Mouse (Mus musculus) heart, embryonic 12.5 days (tissue): ENCODE results near the gene Hist1h2ah. TPM values are rescaled to one million over a fixed set of nuclear protein-coding genes. Genes with fewer than 3 reads are reported as not detected.
"Not testable (repeated sequence)": the region's sequence is repeated elsewhere in the genome, so short reads cannot be mapped to it uniquely, and the experiment has no call there.

ENCODE experiments used
- ATAC-seq: fragments of 200-750 bp; cut with Nextera tagmentation; 2 replicates; pipeline ENCODE4 v1.8.0; 2017; ENCODE audit warnings: moderate TSS enrichment, moderate library complexity; ENCODE audit not compliant: insufficient number of reproducible peaks, low FRiP score
- H3K27ac ChIP-seq: fragments of 300-500 bp; sonication (generic); 2 replicates; pipeline ENCODE4 v1.5.1; 2016; ENCODE audit warnings: mild to moderate bottlenecking, moderate library complexity; ENCODE audit not compliant: poor library complexity, severe bottlenecking
- H3K27me3 ChIP-seq: fragments of 300-500 bp; sonication (generic); replicated peaks from 2 replicates; pipeline ENCODE4 v1.6.1; 2016; ENCODE audit warnings: mild to moderate bottlenecking, moderate library complexity
- H3K36me3 ChIP-seq: fragments of 300-500 bp; sonication (generic); 2 replicates; pipeline ENCODE4 v1.6.1; 2016; ENCODE audit warnings: mild to moderate bottlenecking, moderate library complexity
- H3K4me1 ChIP-seq: fragments of 300-500 bp; sonication (generic); replicated peaks from 2 replicates; pipeline ENCODE4 v1.6.1; 2016; ENCODE audit warnings: mild to moderate bottlenecking
- H3K4me2 ChIP-seq: fragments of 300-500 bp; sonication (generic); 2 replicates; pipeline ENCODE4 v1.6.1; 2016; ENCODE audit warnings: mild to moderate bottlenecking, moderate library complexity
- H3K4me3 ChIP-seq: fragments of 300-500 bp; sonication (generic); 2 replicates; pipeline ENCODE4 v1.5.1; 2016; ENCODE audit warnings: mild to moderate bottlenecking
- H3K9ac ChIP-seq: fragments of 300-500 bp; sonication (generic); 2 replicates; pipeline ENCODE4 v1.6.1; 2016; ENCODE audit warnings: mild to moderate bottlenecking, moderate library complexity
- H3K9me3 ChIP-seq: fragments of 300-500 bp; sonication (generic); replicated peaks from 2 replicates; pipeline ENCODE4 v1.6.1; 2016; ENCODE audit warnings: mild to moderate bottlenecking, moderate library complexity
- WGBS: fragments of 180-500 bp; shearing (Covaris S2); methylation state at CpG from one replicate; pipeline ENCODE4 v1.1.7; 2016; 5-methylcytosine and 5-hydroxymethylcytosine counted together
- polyA plus RNA-seq: library from polyadenylated mRNA; unstranded; fragments of >200 nt; fragmentation: Nextera tagmentation; extraction: Ambion mirVana; gene quantifications from 2 replicates; pipeline ENCODE4 v1.2.1, GENCODE M21; 2016

Gene Hist1h2ah
- 3.7 and 5.0 TPM in 2 replicates for polyA plus RNA-seq

DNA sequence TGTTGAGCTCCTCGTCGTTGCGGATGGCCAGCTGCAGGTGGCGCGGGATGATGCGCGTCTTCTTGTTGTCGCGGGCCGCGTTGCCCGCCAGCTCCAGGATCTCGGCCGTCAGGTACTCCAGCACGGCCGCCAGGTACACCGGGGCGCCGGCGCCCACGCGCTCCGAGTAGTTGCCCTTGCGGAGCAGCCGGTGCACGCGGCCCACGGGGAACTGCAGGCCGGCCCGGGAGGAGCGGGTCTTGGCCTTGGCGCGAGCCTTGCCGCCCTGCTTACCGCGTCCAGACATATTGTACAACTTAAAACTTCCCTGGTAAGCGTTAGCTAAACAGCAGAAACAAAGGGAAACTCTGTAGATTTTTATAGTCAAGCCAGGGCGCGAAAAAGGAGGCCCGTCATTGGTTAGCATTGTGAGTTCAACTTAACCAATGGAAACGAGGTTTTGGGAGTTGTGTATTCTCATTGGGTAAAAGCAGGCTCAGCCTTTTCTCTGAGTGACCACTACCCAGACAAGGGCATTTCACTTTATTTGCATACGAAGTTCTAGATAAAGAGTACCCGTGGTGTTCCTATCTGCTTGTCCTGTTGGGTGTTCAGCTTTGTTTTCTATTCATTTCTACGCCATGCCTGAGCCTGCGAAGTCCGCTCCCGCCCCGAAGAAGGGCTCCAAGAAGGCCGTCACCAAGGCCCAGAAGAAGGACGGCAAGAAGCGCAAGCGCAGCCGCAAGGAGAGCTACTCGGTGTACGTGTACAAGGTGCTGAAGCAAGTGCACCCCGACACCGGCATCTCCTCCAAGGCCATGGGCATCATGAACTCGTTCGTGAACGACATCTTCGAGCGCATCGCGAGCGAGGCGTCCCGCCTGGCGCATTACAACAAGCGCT lies at the start of gene Hist1h2ah, which contains the start of gene Hist1h2bk:
Gene Hist1h2ah (minus strand): TSS at position 302 of the 882 bp plus-strand sequence.
Gene Hist1h2bk (plus strand): TSS at position 604 of the 882 bp plus-strand sequence.
- WGBS = under 1% methylated on average over 29 of the region's 69 CpGs
- Histone ChIP-seq H3K9ac (peak within 1 kb of the TSS; percentile 76), H3K4me2 (peak within 1 kb of the TSS; percentile 70), H3K4me3 (peak within 1 kb of the TSS; percentile 50), H3K4me1 (peaks cover 23% of the 10 kb centered on the region), H3K27ac (peak within 1 kb of the TSS; percentile 78)
- not testable (repeated sequence) for H3K36me3 ChIP-seq, H3K9me3 ChIP-seq, H3K27me3 ChIP-seq
- peak; percentile 96 for ATAC-seq

DNA sequence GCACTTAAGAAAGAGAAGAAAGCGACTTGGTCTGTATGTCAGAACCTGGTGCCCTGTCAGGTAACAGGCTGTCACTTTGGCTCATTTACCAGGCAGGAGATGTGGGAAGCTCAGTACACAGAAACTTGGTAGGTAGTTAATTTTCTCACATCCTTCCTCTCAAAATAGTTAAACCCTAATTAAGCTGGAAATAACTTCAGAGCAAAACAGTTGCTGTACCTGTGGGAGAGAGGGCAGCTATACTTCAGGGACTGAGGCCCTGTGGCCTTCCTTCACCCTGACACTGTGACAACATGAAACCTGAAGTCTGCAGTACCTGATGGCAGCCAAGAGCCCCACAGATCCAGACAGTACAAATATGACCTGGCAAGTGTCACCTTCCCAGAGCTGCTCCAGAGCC lies 48.8 kb upstream of the Hist1h2ah start, which contains the start of gene Vmn1r188:
Gene Vmn1r188 (plus strand): TSS at position 301 of the 400 bp plus-strand sequence.
- H3K4me2 ChIP-seq, H3K27me3 ChIP-seq, H3K9me3 ChIP-seq, H3K27ac ChIP-seq, H3K9ac ChIP-seq, H3K4me1 ChIP-seq, H3K4me3 ChIP-seq, H3K36me3 ChIP-seq, ATAC-seq: not testable (repeated sequence)
- WGBS = 69% methylated on average over 1 of the region's 1 CpGs

DNA sequence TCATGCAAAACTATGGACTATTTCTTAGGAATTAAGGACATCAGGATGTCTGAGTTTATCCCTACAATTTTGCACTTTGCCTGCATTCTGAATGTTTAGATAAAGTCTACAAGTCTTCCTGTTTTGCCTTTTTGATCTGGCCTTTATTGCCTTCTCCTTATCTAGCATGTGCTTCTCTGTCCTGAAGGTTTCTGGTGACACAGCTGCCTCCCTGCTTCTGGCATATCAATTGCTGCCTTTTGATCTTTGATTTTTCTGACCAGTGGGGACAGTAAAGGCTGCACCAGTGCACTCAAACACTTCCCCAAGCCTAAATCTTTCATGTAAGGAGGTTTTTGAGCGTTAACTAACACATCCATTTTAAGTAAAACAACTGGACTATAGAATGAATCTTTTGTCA lies 28.1 kb upstream of the Hist1h2ah start:
- Histone ChIP-seq H3K36me3 (no peaks in the 10 kb centered on the region), H3K9ac (no peak overlapping the region), H3K27ac (no peak overlapping the region), H3K9me3 (no peaks in the 10 kb centered on the region; the same call in 1 of the 2 replicates), H3K27me3 (no peaks in the 10 kb centered on the region), H3K4me1 (no peaks in the 10 kb centered on the region), H3K4me2 (no peak overlapping the region), H3K4me3 (no peak overlapping the region)
- WGBS = 44% methylated on average over 1 of the region's 1 CpGs
- no peak for ATAC-seq

DNA sequence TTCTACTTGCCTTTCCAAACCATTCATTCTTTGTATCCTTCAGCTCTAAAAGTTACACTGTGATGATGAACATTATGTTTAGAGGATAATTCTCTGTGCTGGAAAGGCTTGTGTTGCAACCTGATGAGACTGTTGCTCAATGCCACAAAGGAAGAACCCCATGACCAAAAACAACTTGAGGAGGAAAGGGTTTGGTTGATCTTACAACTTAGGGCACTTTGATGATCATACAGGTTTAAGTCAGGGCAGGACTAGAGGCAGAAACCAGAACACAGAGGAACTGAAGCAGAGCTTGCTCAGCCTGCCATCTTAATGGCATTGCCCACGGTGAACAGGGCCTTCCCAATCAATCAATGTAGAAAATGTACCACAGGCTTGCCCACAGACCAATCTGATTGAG lies 26.1 kb upstream of the Hist1h2ah start:
- Histone ChIP-seq H3K4me3 (no peak overlapping the region), H3K9me3 (no peaks in the 10 kb centered on the region; the same call in 1 of the 2 replicates), H3K27me3 (no peaks in the 10 kb centered on the region), H3K36me3 (no peaks in the 10 kb centered on the region), H3K9ac (no peak overlapping the region), H3K4me2 (no peak overlapping the region), H3K4me1 (no peaks in the 10 kb centered on the region), H3K27ac (no peak overlapping the region)
- WGBS = 64% methylated on average over 1 of the region's 1 CpGs
- ATAC-seq = no peak

DNA sequence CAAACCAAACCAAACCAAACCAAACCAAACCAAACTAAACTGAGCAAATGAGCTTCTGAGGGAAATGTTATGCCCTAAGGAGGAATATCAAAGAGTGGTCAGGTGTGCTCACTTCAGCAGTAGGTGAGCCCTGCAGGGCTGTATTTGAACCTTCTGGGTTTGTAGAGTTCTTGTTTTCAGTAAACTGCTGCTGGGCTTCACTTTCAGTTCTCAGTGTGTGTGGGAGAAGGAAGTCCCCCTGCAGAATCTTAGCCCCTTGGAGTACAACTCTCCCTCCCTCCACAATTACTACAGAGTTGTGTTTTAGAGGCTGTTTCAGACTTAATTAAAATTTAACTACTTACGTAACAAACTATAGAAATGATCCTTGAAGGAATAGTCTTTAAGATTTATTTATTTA lies 18.4 kb upstream of the Hist1h2ah start:
- no peaks in the 10 kb centered on the region for H3K36me3 ChIP-seq
- 89% methylated on average over 1 of the region's 1 CpGs for WGBS
- H3K4me2 ChIP-seq = no peak overlapping the region
- no peaks in the 10 kb centered on the region for H3K9me3 ChIP-seq
- 0 out of 2 replicates have a peak, but pooled peaks cover 3% of the 10 kb centered on the region for H3K4me1 ChIP-seq
- H3K4me3 ChIP-seq = no peak overlapping the region
- H3K27ac ChIP-seq = no peak overlapping the region
- H3K9ac ChIP-seq = no peak overlapping the region
- ATAC-seq = no peak
- no peaks in the 10 kb centered on the region for H3K27me3 ChIP-seq

DNA sequence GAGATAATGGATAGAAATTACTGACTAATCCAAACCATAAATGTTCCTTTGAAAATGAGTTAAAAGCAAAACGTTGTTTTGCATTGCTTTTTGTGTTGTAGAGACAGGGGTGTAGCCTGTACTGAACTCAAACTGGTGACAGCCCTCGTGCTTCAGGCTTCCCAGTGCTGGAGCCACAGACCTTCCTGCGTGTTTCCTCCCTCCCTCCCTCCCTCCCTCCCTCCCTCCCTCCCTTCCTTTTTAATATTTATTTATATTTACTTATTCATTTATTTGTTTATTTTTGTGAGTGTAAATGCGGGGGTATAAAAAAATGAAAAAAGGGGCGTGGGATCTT lies 16.1 kb upstream of the Hist1h2ah start:
- Histone ChIP-seq H3K27ac (no peak overlapping the region), H3K4me3 (peak overlapping the region; percentile 62), H3K4me1 (0 out of 2 replicates have a peak, but pooled peaks cover 3% of the 10 kb centered on the region), H3K9ac (peak overlapping the region; percentile 66), H3K9me3 (no peaks in the 10 kb centered on the region), H3K36me3 (no peaks in the 10 kb centered on the region), H3K27me3 (no peaks in the 10 kb centered on the region), H3K4me2 (peak overlapping the region; percentile 76)
- WGBS = 8% methylated on average over 5 of the region's 5 CpGs
- no peak for ATAC-seq

DNA sequence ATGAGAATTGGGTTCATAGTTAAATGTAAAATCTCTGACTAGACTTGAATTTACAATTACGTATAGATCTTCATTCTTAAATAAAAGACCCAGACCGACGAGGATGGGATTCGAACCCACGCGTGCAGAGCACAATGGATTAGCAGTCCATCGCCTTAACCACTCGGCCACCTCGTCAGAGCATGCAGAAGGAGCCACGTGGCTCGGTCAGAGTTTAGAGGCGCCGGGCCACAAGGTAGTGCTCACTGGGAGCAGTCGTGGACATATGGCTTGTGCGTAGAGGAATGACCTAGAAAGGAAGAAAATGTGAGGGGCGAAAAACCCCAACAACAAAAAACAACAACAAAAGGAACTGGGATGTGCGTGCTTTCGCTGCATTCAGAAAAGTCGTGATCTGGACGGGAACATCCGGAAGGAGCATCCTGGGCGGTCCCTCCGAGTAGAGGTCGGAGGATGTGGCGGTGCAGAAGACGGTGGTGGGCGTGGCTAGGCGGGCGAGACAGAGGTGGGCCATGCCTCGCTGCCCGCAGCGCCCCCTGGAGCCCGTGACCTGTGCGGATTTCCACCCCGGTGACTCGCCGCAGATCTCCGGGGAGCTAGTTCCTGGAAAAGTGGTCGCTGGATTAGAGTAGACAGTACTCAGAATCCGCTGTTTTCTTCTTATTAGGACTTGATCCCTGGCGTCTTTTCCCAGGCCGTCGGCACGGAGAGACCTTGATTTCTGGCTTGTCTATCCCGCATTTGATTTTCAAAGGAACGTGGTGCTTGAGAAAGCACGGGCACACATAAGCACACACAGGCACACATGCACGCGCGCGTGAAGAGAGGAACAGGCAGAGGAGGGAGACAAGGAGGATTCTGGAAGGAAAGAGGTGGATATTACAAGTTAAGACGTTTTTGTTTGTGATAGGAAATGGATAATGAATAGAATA lies 15.5 kb upstream of the Hist1h2ah start:
- H3K4me3 ChIP-seq = peak overlapping the region; percentile 62
- H3K9me3 ChIP-seq = no peaks in the 10 kb centered on the region
- H3K36me3 ChIP-seq = no peaks in the 10 kb centered on the region
- H3K4me1 ChIP-seq = 0 out of 2 replicates have a peak, but pooled peaks cover 3% of the 10 kb centered on the region
- peak; percentile 94 for ATAC-seq
- H3K9ac ChIP-seq = peak overlapping the region; percentile 66
- under 1% methylated on average over 52 of the region's 52 CpGs for whole genome bisulfite sequencing
- H3K27me3 ChIP-seq = no peaks in the 10 kb centered on the region
- peak overlapping the region; percentile 80 for H3K27ac ChIP-seq
- peak overlapping the region; percentile 76 for H3K4me2 ChIP-seq

DNA sequence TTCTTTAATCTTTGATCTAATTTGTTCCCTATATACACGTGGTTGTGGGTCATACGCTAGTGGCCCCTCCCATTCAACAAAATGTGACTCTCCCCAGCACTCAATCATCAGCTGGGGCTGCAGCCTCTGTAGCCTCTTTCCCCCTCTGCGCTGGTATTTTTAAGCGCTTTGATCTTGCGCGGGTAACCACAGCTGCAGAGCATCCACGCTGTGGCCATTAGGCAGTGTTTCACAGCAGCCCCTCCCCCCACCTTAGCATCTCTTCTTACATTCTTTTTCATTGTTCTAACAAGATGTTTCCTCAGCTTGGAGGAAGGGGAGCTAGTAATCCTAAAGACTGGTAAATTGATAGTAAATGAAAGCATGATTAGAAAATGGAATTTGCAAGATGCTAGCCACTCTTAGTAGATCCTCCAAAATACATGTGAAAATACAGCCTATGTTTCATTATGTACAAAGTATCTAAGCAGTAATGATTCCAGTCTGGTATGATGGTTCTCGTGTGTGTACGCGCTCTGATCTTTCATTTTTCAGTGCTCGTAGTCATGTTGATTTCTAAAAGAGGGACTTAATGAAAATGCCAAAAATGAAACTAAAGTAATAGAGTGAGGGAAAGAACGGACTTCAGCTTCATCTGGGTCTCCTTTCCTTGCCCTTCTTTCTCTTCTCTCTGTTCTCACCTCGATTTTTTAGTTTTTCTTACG lies 14.5 kb upstream of the Hist1h2ah start:
- WGBS = 2% methylated on average over 14 of the region's 14 CpGs
- H3K4me3 ChIP-seq = peak overlapping the region; percentile 62
- H3K36me3 ChIP-seq = no peaks in the 10 kb centered on the region
- no peaks in the 10 kb centered on the region for H3K9me3 ChIP-seq
- H3K4me1 ChIP-seq = 0 out of 2 replicates have a peak, but pooled peaks cover 3% of the 10 kb centered on the region
- peak overlapping the region; percentile 76 for H3K4me2 ChIP-seq
- 0 out of 2 replicates have a peak overlapping the region, but pooled peaks have one; percentile 39 for H3K9ac ChIP-seq
- H3K27ac ChIP-seq = no peak overlapping the region
- ATAC-seq = no peak
- no peaks in the 10 kb centered on the region for H3K27me3 ChIP-seq

DNA sequence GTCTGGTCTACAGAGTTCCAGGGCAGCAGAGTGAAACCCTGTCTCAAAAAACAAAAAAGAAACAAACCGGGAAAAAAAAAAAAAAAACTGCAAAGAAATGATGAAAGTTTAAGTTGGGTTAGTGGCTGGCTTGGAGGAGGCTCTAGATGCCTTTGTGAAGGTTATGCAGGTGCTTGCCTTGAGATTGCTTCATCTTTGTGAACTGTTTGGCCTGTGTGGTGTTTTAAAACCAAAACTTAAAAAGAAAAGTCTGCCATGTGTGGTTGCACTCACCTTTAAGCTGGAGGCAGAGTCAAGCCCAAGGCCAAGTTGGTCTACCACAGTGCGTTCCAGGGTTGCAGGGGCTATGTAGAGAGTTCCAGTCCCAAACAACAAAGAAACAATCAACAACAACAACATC lies 13.7 kb upstream of the Hist1h2ah start:
- Histone ChIP-seq H3K36me3 (no peaks in the 10 kb centered on the region), H3K27me3 (no peaks in the 10 kb centered on the region), H3K4me2 (no peak overlapping the region), H3K9ac (no peak overlapping the region), H3K9me3 (no peaks in the 10 kb centered on the region), H3K4me3 (no peak overlapping the region), H3K4me1 (0 out of 2 replicates have a peak, but pooled peaks cover 3% of the 10 kb centered on the region), H3K27ac (no peak overlapping the region)
- ATAC-seq = no peak
- WGBS = 79% methylated on average over 2 of the region's 2 CpGs

DNA sequence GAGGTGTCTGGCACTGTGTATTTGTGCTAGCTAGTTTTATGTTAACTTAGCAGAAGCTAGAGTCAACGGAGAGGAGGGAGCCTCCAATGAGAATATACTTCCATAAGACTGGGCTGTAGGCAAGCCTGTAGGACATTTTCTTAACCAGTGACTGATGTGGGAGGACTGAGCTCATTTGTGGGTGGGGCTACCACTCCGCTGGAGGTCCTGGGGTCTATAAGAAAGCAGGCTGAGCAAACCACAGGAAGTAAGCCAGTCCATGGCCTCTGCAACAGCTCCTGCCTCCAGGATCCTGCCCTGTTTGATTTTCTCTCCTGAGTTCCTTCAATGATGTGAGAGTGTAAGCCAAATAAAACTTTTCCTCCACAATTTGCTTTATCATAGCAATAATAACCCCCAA lies 9.9 kb upstream of the Hist1h2ah start:
- no peak for ATAC-seq
- H3K36me3 ChIP-seq = no peaks in the 10 kb centered on the region
- H3K9ac ChIP-seq = no peak overlapping the region
- H3K4me3 ChIP-seq = no peak overlapping the region
- WGBS = 62% methylated on average over 2 of the region's 2 CpGs
- H3K27ac ChIP-seq = no peak overlapping the region
- no peak overlapping the region for H3K4me2 ChIP-seq
- H3K4me1 ChIP-seq = peaks cover 13% of the 10 kb centered on the region; the same call in 1 of the 2 replicates
- H3K9me3 ChIP-seq = no peaks in the 10 kb centered on the region
- H3K27me3 ChIP-seq = no peaks in the 10 kb centered on the region
